Mouse (Mus musculus): ENCODE data around the gene Ppargc1a. TPM values are rescaled to one million over a fixed set of nuclear protein-coding genes. Genes with fewer than 3 reads are reported as not detected.

Gene Ppargc1a
- total RNA-seq, 2 experiments from 2014 or later, result 43.6 to 51.2 TPM

- no peak for DNase-seq (ENCODE audit: low spot score in 2 of 2)
Measured at GRCm38 (mm10) chr5:51426406-51426805, 141.1 kb downstream of the Ppargc1a start.

GRCm38 (mm10) chr5:51416377-51416776, 151.1 kb downstream of the Ppargc1a start:
- DNase-seq (ENCODE audit: low spot score in 2 of 2), result no peak

GRCm38 (mm10) chr5:51415456-51415855, 152.1 kb downstream of the Ppargc1a start:
- DNase-seq (ENCODE audit: low spot score in 2 of 2), result no peak

GRCm38 (mm10) chr5:51412303-51413117, 155.0 kb downstream of the Ppargc1a start:
- no peak for DNase-seq (ENCODE audit: low spot score in 2 of 2)

- no peak for DNase-seq (ENCODE audit: low spot score in 2 of 2)
Measured at GRCm38 (mm10) chr5:51410006-51410405, 157.5 kb downstream of the Ppargc1a start.

GRCm38 (mm10) chr5:51406406-51406805, 161.1 kb downstream of the Ppargc1a start:
- no peak for DNase-seq (ENCODE audit: low spot score in 2 of 2)
